Mouse (Mus musculus) cerebellum, adult 2 months (tissue): ENCODE data around the gene Stk39. TPM values are rescaled to one million over a fixed set of nuclear protein-coding genes. Genes with fewer than 3 reads are reported as not detected.

Experiments
- DNase-seq, 2 experiments: peaks; one replicate each; pipeline ENCODE4 v3.0.0; 2021
- H3K27ac ChIP-seq: fragments of 200-500 bp; 2 replicates; pipeline ENCODE4 v1.5.1; 2012; ENCODE audit warnings: low read length, control low read depth, inconsistent platforms; ENCODE audit not compliant: insufficient read depth
- H3K27me3 ChIP-seq: fragments of 200-500 bp; 2 replicates; pipeline ENCODE4 v1.6.1; 2012; ENCODE audit warnings: inconsistent platforms, mild to moderate bottlenecking, low read length, moderate library complexity; ENCODE audit not compliant: control insufficient read depth, insufficient read depth
- H3K4me1 ChIP-seq: fragments of 200-500 bp; 2 replicates; pipeline ENCODE4 v1.6.1; 2011; ENCODE audit warnings: low read length; ENCODE audit not compliant: control insufficient read depth, insufficient read depth
- H3K4me3 ChIP-seq: fragments of 200-500 bp; replicated peaks from 2 replicates; pipeline ENCODE3; 2011; ENCODE audit warnings: mild to moderate bottlenecking, low read depth, low read length, control low read depth; ENCODE audit not compliant: insufficient read depth
- CTCF ChIP-seq: fragments of 200-500 bp; IDR thresholded peaks from 2 replicates; pipeline ENCODE4 v1.5.1; 2011; ENCODE audit warnings: low read depth, mild to moderate bottlenecking, control low read depth, low read length, moderate library complexity, borderline replicate concordance; ENCODE audit not compliant: insufficient read depth
- POLR2A ChIP-seq: fragments of 200-500 bp; IDR thresholded peaks from 2 replicates; pipeline ENCODE4 v1.6.1; 2011; ENCODE audit warnings: low read length, control low read depth, borderline replicate concordance; ENCODE audit not compliant: insufficient read depth
- WGBS: fragments of 180-500 bp; shearing (Covaris S2); methylation state at CpG from one replicate; pipeline ENCODE4 v1.1.7; 2018; 5-methylcytosine and 5-hydroxymethylcytosine counted together
- polyA plus RNA-seq: library from polyadenylated mRNA; depleted of rRNA; stranded (reverse); fragments of >200 nt; gene quantifications from 2 replicates; pipeline ENCODE4 v1.2.3, GENCODE M21; 2012

Stk39 gene
- polyA plus RNA-seq, 1 experiment: 49.8 TPM

DNA sequence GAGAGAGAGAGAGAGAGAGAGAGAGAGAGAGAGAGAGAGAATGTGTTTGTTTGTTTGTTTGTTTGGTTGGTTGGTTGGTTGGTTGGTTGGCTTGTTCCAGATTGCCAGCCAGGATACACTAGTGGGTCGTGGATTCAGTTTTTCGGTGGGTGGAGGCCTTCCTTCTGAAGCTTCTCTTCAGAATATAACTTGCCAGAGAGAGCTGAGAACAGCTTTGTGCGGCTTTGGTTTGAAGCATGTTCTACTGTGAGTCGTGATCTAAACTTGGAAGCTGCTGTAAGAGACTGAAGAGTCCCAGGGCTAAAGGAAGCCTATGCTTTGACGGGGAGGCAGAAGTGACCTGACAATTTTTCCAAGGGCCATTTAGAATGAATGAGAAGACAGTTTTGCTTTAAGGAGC is 59.9 kb downstream of the Stk39 start:
- DNase-seq: no peak
- 87% methylated on average over 5 of the region's 5 CpGs for WGBS

DNA sequence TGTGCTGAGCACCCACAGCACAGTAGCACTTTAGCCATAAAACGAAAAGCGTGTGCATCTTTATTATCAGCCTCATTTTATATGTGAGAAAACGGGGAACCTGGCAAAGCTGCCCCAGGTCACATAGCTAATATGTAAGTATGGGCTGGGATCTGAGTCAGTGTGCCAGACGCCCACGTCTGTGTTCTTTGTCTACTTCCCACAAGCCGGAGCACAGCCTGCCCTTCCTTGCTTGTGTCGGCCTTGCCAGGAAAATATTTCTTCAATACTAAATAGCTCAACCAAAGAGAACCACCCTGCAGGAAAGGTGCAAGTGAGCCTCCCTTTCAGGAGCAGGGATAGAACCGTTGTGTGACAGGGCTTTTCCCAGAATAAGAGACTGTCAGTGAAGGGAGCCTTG is 60.9 kb downstream of the Stk39 start:
- H3K27me3 ChIP-seq: no peaks in the 10 kb centered on the region
- peak in 1 of 2 experiments; percentile 42 for DNase-seq
- WGBS: 37% methylated on average over 8 of the region's 8 CpGs
- no peak overlapping the region for H3K27ac ChIP-seq
- TF ChIP-seq CTCF (no peak), POLR2A (no peak)
- peaks cover 5% of the 10 kb centered on the region for H3K4me1 ChIP-seq
- no peak overlapping the region for H3K4me3 ChIP-seq

More for the DNA sequence above, 59.9 kb downstream of the Stk39 start:
- TF ChIP-seq POLR2A (no peak), CTCF (no peak)
- peaks cover 10% of the 10 kb centered on the region for H3K4me1 ChIP-seq
- no peak overlapping the region for H3K4me3 ChIP-seq
- no peaks in the 10 kb centered on the region for H3K27me3 ChIP-seq
- no peak overlapping the region for H3K27ac ChIP-seq

DNA sequence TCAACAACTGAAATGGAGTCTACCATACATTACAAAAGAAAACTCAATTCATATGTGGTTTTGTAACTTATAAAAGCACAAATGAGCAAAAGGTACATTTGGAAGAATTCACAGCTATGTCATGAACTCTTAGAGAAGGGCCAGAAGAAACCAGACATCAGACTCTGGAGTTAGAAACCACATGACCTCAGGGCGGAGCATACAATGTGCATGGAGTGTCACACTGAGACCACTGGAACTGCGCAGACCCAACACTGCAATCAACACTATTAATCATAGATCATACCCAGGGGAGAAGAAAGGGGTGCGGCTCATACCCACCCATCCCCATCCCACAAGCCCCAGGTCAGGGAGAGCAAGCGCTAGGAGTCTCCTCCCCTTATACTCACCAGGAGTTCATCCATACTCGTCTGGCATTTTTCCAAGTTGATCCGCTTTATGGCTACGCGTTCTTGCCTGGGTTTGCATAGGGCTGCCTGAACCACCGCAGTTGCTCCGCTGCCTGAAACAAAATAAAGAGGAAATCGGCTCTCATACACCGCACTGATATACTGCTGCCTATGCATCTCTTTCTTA is 62.3 kb downstream of the Stk39 start:
- no peak for TF ChIP-seq CTCF
- TF ChIP-seq POLR2A: no peak
- Histone ChIP-seq H3K4me3 (no peak overlapping the region), H3K27ac (no peak overlapping the region), H3K27me3 (no peaks in the 10 kb centered on the region), H3K4me1 (peaks cover 4% of the 10 kb centered on the region)
- DNase-seq: no peak
- WGBS: 87% methylated on average over 12 of the region's 12 CpGs

DNA sequence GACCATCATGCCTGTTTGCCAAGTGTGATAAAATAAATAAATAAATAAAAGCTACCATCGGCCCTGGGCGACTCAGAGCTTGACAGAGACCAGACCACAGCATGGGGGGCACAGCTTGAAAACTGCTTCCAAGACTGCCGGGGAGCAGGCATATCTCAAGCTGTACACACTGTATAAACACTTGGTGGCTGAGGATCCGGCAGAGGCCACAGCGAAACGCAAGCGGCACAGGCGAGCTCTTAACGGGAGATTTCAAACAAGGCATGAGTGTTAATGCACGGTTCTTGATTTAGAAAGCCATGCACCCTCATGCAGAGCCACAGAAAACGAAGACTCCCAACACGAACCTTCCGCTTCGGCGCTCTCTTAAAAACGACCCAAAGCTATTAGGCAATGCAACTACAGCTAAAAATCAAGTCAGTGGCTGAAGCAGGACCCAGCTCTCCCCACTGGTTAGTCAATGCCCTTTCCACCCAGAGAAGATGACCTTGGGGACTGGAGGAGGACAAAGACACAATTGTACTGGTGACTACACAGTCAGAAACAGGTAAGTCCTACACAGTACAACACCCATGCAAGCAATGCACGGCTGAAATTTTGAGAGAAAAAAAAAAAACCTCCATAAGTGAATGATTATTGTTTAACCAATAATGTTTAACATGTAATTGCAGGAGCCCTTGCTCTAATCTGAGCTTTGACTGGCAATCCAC is 63.6 kb downstream of the Stk39 start:
- 75% methylated on average over 17 of the region's 17 CpGs for WGBS
- Histone ChIP-seq H3K27ac (peak overlapping the region; percentile 23; the same call in 1 of the 2 replicates), H3K27me3 (no peaks in the 10 kb centered on the region), H3K4me1 (peaks cover 4% of the 10 kb centered on the region), H3K4me3 (no peak overlapping the region)
- TF ChIP-seq POLR2A (no peak), CTCF (no peak)
- DNase-seq: no peak

DNA sequence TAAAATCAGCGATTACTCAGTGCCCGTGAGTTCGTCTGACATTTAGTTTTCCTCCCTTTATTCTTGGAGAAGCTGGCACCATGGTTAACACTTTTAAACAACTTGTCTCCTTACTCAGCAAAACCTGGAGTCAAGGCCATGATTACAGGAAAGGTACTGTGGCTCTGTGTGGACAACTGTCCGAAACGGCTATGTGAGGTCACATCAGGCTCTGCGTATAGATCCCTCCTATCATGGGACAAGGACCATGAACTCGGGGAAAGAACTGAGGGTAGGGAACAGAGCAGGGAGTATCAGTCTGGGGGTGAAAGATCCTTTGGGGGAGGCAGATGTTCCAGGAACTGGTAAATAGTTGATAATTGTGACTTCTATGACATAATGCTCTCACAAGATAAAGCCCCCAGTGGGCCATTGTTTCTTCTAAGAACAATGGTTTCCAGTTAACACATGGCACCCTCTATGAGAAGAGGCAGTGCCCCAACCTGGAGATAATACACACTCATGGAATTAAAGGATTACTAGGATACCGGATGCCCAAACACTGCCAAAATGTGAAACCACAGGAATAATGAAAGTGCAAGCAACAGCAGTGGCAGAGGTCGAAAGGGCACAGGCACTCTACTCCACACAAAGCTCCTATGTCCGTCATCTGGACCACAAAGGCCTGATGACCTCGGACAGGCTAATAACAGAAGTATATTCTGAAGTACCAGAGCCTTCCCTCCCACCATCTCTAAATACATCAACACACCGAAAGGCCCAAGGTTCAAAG is 64.7 kb downstream of the Stk39 start:
- 84% methylated on average over 12 of the region's 12 CpGs for WGBS
- TF ChIP-seq POLR2A (no peak), CTCF (no peak)
- Histone ChIP-seq H3K4me3 (no peak overlapping the region), H3K4me1 (peaks cover 4% of the 10 kb centered on the region), H3K27ac (no peak overlapping the region), H3K27me3 (no peaks in the 10 kb centered on the region)
- no peak for DNase-seq

DNA sequence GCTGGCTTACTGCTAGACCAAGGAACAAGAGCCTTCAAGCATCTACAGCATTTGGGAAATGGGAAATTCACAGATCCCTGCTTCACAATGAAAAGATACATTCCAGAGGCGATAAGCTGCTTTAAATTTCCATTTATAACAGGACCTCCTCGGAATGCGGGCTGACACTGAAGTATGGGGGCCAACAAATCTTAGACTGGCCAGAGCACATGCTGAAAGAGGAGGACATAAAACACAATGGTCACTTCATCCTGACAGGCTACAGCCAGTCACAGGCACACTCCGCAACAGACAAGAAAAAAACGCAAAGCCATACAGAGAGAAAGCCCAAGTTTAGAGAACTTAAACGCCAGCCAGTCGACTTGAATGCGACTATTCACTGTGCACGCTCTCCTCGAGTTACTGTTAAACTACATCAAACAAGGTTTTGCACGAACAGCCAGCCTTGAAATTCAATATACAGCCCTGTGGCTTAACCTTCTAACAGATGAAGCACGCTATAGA is 65.4 kb downstream of the Stk39 start:
- DNase-seq: no peak
- Histone ChIP-seq H3K4me3 (no peak overlapping the region), H3K4me1 (peaks cover 4% of the 10 kb centered on the region), H3K27me3 (no peaks in the 10 kb centered on the region), H3K27ac (no peak overlapping the region)
- 69% methylated on average over 12 of the region's 12 CpGs for WGBS
- no peak for TF ChIP-seq POLR2A
- no peak for TF ChIP-seq CTCF

DNA sequence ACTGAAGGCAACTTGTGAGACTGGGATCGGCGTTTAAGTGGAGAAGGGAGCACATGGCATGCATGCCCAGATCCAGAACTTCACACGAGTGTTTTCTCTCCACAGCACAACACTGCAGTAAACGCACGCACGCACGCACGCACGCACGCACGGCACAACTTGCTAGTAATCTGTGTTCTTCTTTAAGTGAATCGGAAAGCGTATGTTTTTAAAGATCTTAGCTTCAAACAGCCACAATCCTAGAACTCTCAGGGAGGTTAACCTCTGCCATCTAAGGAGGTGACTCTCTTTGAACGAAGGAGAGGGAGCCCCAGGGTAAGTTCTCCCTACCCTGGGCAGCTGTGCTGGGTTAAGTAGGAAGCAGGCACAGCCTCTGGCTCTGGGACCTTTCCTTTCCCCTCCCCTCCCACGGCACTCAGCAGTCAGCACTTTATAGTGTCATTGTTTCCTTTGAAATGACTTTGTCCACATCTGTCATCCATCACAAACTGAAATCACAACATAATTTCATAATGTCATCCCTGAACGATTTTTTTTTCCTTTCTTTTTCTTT is 66.8 kb downstream of the Stk39 start:
- WGBS: 71% methylated on average over 16 of the region's 16 CpGs
- H3K27me3 ChIP-seq: no peaks in the 10 kb centered on the region
- H3K4me1 ChIP-seq: no peaks in the 10 kb centered on the region
- H3K27ac ChIP-seq: no peak overlapping the region
- no peak for TF ChIP-seq CTCF
- no peak for TF ChIP-seq POLR2A
- DNase-seq: no peak
- no peak overlapping the region for H3K4me3 ChIP-seq
